Mouse (Mus musculus) spleen, adult 2 months (tissue): ENCODE data around the gene Fxyd5. TPM values are rescaled to one million over a fixed set of nuclear protein-coding genes. Genes with fewer than 3 reads are reported as not detected.

Experiments
- DNase-seq, 2 experiments: peaks; one replicate each; pipeline versions ENCODE4 v3.0.0 to v3.0.0-alpha.2; 2012 to 2021; ENCODE audit warnings: low spot score in 2 of 2, low read depth in 1 of 2
- H3K27ac ChIP-seq: fragments of 200-500 bp; 2 replicates; pipeline ENCODE4 v1.5.1; 2012; ENCODE audit warnings: low read length, inconsistent platforms; ENCODE audit not compliant: insufficient read depth
- H3K27me3 ChIP-seq: fragments of 200-500 bp; 2 replicates; pipeline ENCODE4 v1.6.1; 2012; ENCODE audit warnings: mild to moderate bottlenecking, moderate library complexity, low read length, inconsistent platforms; ENCODE audit not compliant: control insufficient read depth, insufficient read depth
- H3K36me3 ChIP-seq: fragments of 200-500 bp; 2 replicates; pipeline ENCODE4 v1.6.1; 2012; ENCODE audit warnings: mild to moderate bottlenecking, low read length, inconsistent platforms; ENCODE audit not compliant: control insufficient read depth, insufficient read depth
- H3K4me1 ChIP-seq: fragments of 200-500 bp; 2 replicates; pipeline ENCODE4 v1.6.1; 2011; ENCODE audit warnings: inconsistent platforms; ENCODE audit not compliant: control insufficient read depth, insufficient read depth, insufficient read length
- H3K4me3 ChIP-seq: fragments of 200-500 bp; 2 replicates; pipeline ENCODE4 v1.5.1; 2011; ENCODE audit warnings: mild to moderate bottlenecking, inconsistent platforms; ENCODE audit not compliant: insufficient read depth, insufficient read length; ENCODE audit errors: extremely low read depth
- CTCF ChIP-seq: fragments of 200-500 bp; IDR thresholded peaks from 2 replicates; pipeline ENCODE4 v1.5.1; 2011; ENCODE audit warnings: mild to moderate bottlenecking, inconsistent platforms; ENCODE audit not compliant: insufficient read depth, insufficient read length, insufficient replicate concordance; ENCODE audit errors: extremely low read depth
- POLR2A ChIP-seq: fragments of 200-500 bp; IDR thresholded peaks from 2 replicates; pipeline ENCODE4 v1.6.1; 2011; ENCODE audit warnings: low read depth, low read length, inconsistent platforms
- WGBS: fragments of 180-500 bp; shearing (Covaris S2); methylation state at CpG from one replicate; pipeline ENCODE4 v1.1.7; 2018; 5-methylcytosine and 5-hydroxymethylcytosine counted together
- polyA plus RNA-seq: library from polyadenylated mRNA; depleted of rRNA; stranded (reverse); fragments of >200 nt; gene quantifications from 2 replicates; pipeline ENCODE4 v1.2.3, GENCODE M21; 2012

Fxyd5 gene
- polyA plus RNA-seq, 1 experiment = 181 TPM

DNA sequence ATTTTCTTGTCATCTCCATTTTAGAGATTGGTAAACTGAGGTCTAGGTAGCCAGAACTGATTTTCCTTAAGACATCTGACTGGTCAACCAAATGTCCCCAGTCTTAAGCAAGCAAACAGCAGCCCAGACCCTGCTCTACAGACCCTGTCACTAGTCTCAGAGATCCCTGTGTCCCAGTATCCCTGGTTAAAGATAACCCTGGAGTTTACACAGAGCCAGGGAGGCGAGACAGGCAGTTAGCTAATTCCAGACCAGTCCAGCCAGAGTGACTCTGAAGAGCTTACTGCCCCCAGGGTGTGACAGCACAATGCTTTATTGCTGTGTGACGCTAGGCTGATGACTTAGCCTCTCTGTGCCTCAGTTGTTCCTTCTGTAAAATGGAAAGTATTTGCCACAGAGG, 14.8 kb upstream of the Fxyd5 start, which contains the start of gene Fxyd1:
Fxyd1 (minus strand) TSS at position 129 of the 400 bp plus-strand sequence.
- Histone ChIP-seq H3K36me3 (no peaks in the 10 kb centered on the region), H3K27me3 (peaks cover 5% of the 10 kb centered on the region; the same call in 1 of the 2 replicates), H3K4me1 (peaks cover 4% of the 10 kb centered on the region; the same call in 1 of the 2 replicates), H3K27ac (no peak within 1 kb of the TSS), H3K4me3 (no peak within 1 kb of the TSS)
- 87% methylated on average over 2 of the region's 2 CpGs for WGBS
- no peak for TF ChIP-seq CTCF
- no peak for TF ChIP-seq POLR2A
- DNase-seq = no peak

GRCm38 (mm10) chr7:31056448-31056847, 14.2 kb upstream of the Fxyd5 start:
- no peak for DNase-seq
- Histone ChIP-seq H3K27me3 (peaks cover 9% of the 10 kb centered on the region), H3K4me1 (peaks cover 4% of the 10 kb centered on the region; the same call in 1 of the 2 replicates), H3K27ac (no peak overlapping the region), H3K4me3 (no peak overlapping the region), H3K36me3 (no peaks in the 10 kb centered on the region)
- TF ChIP-seq CTCF (no peak), POLR2A (no peak)
- WGBS = 88% methylated on average over 7 of the region's 7 CpGs

GRCm38 (mm10) chr7:31055883-31056282, 13.6 kb upstream of the Fxyd5 start:
- Histone ChIP-seq H3K27ac (no peak overlapping the region), H3K4me1 (peaks cover 4% of the 10 kb centered on the region; the same call in 1 of the 2 replicates), H3K36me3 (no peaks in the 10 kb centered on the region), H3K4me3 (no peak overlapping the region), H3K27me3 (peaks cover 12% of the 10 kb centered on the region)
- TF ChIP-seq POLR2A (no peak), CTCF (no peak)
- DNase-seq = no peak
- 81% methylated on average over 3 of the region's 4 CpGs for WGBS

GRCm38 (mm10) chr7:31055354-31055824, 13.1 kb upstream of the Fxyd5 start:
- H3K4me1 ChIP-seq = peaks cover 4% of the 10 kb centered on the region; the same call in 1 of the 2 replicates
- no peak for TF ChIP-seq POLR2A
- TF ChIP-seq CTCF = no peak
- no peak overlapping the region for H3K4me3 ChIP-seq
- H3K36me3 ChIP-seq = no peaks in the 10 kb centered on the region
- DNase-seq = no peak
- 50% methylated on average over 10 of the region's 10 CpGs for WGBS
- H3K27ac ChIP-seq = no peak overlapping the region; the same call in 1 of the 2 replicates
- H3K27me3 ChIP-seq = peaks cover 13% of the 10 kb centered on the region

GRCm38 (mm10) chr7:31054661-31055320, 12.5 kb upstream of the Fxyd5 start:
- Histone ChIP-seq H3K27ac (no peak overlapping the region), H3K4me1 (peaks cover 6% of the 10 kb centered on the region; the same call in 1 of the 2 replicates), H3K36me3 (no peaks in the 10 kb centered on the region), H3K4me3 (no peak overlapping the region), H3K27me3 (peaks cover 18% of the 10 kb centered on the region)
- TF ChIP-seq CTCF (no peak), POLR2A (no peak)
- 83% methylated on average over 11 of the region's 11 CpGs for WGBS
- no peak for DNase-seq

DNA sequence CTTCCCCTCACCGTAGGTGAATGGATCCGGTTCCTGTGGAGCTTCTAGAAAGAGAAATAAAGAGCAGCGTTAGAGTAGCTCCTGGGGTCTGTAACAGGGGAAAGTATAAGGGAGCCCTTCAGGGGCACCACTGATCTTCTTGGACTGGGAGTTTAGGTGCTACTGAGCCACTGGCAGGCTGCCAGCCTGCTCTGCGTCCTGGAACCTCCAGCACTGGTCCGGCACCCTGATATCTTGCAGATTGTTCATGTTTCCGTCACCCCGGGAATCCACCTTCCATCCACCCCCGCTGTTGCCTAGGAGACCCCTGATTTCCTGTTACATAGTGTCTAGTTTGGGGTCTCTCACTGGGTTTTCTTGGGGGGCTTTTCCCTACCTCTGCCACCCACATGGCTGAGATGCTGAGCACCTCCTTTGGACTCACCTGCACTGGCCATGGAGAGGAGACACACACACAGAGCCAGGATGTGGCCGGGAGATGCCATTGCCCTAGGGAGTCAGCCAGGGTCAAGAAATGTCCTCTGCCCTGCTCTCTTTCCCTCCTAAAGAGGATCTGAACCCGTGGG, 11.7 kb upstream of the Fxyd5 start:
- Histone ChIP-seq H3K36me3 (no peaks in the 10 kb centered on the region), H3K27ac (no peak overlapping the region), H3K4me1 (peaks cover 4% of the 10 kb centered on the region; the same call in 1 of the 2 replicates), H3K4me3 (no peak overlapping the region), H3K27me3 (peaks cover 18% of the 10 kb centered on the region)
- TF ChIP-seq POLR2A (no peak), CTCF (no peak)
- DNase-seq = no peak
- WGBS = 76% methylated on average over 10 of the region's 10 CpGs
